In genomic region chr1:135766592-135767306, GRCm38 (mm10) we compare ENCODE assay signal across 8 mouse cellular contexts. TPM values are rescaled to one million over a fixed set of nuclear protein-coding genes. Genes with fewer than 3 reads are reported as not detected.
DNase-seq lines count a peak whose midpoint lies in the region; ATAC-seq and TF ChIP-seq lines count a peak whose summit lies in the region.

No protein-coding gene starts in this region.

- ATAC-seq in erythroblast, adult 5-6 weeks (replicated peaks; ENCODE audit: low FRiP score, poor library complexity, severe bottlenecking), result no peak
- peak; percentile 10; the same call in 1 of the 2 replicates for ATAC-seq in forebrain, embryonic 14.5 days
- no peak for ATAC-seq in liver, embryonic 15.5 days (ENCODE audit: insufficient read depth)

- no peaks in the 10 kb centered on the region for H3K9me3 ChIP-seq in erythroblast, embryonic 14.5 days (ENCODE audit: control insufficient read depth, low read length)
- H3K9me3 ChIP-seq in forebrain, embryonic 14.5 days (replicated peaks; ENCODE audit: control insufficient read depth, low read length), result no peaks in the 10 kb centered on the region
- no peaks in the 10 kb centered on the region for H3K9me3 ChIP-seq in liver, embryonic 15.5 days (replicated peaks)

- peak overlapping the region; percentile 97 for H3ac ChIP-seq in C2C12 (ENCODE audit: control insufficient read depth, insufficient read length, low read depth)

- H3K4me2 ChIP-seq in forebrain, embryonic 14.5 days (ENCODE audit: low read length), result peak overlapping the region; percentile 97
- peak overlapping the region; percentile 90 for H3K4me2 ChIP-seq in liver, embryonic 15.5 days

- 0 out of 2 replicates have a peak overlapping the region, but pooled peaks have one; percentile 60 for H3K27ac ChIP-seq in forebrain, embryonic 14.5 days (ENCODE audit: low read depth, low read length)
- 0 out of 2 replicates have a peak overlapping the region, but pooled peaks have one; percentile 19 for H3K27ac ChIP-seq in liver, embryonic 15.5 days (replicated peaks)

- no peaks in the 10 kb centered on the region; the same call in 1 of the 2 replicates for H3K27me3 ChIP-seq in erythroblast, embryonic 14.5 days (ENCODE audit: control insufficient read depth)
- no peaks in the 10 kb centered on the region for H3K27me3 ChIP-seq in C2C12 (ENCODE audit: control insufficient read depth, insufficient read depth, insufficient read length)
- no peaks in the 10 kb centered on the region for H3K27me3 ChIP-seq in forebrain, embryonic 14.5 days (replicated peaks; ENCODE audit: control insufficient read depth, insufficient read depth, low read length)
- H3K27me3 ChIP-seq in liver, embryonic 15.5 days, result peaks cover 56% of the 10 kb centered on the region

- H3K79me3 ChIP-seq in C2C12 (ENCODE audit: low read depth), result peaks cover 44% of the 10 kb centered on the region

- peaks cover 50% of the 10 kb centered on the region for H3K36me3 ChIP-seq in erythroblast, embryonic 14.5 days (ENCODE audit: control insufficient read depth)
- H3K36me3 ChIP-seq in C2C12 (ENCODE audit: control insufficient read depth, insufficient read depth), result peaks cover 40% of the 10 kb centered on the region
- no peaks in the 10 kb centered on the region for H3K36me3 ChIP-seq in forebrain, embryonic 14.5 days (ENCODE audit: control insufficient read depth, insufficient read depth, low read length)
- no peaks in the 10 kb centered on the region for H3K36me3 ChIP-seq in liver, embryonic 15.5 days (replicated peaks)

- no peak for TF ChIP-seq CTCF in C2C12 (IDR thresholded peaks at IDR 0.05; ENCODE audit: control insufficient read depth, insufficient read depth, insufficient read length)

- peak overlapping the region; percentile 97 for H3K4me3 ChIP-seq in erythroblast, embryonic 14.5 days (replicated peaks)
- peak overlapping the region; percentile 95 for H3K4me3 ChIP-seq in C2C12 (ENCODE audit: insufficient read depth, poor library complexity, severe bottlenecking)
- H3K4me3 ChIP-seq in forebrain, embryonic 14.5 days (ENCODE audit: low read depth, low read length), result peak overlapping the region; percentile 57
- H3K4me3 ChIP-seq in liver, embryonic 15.5 days (replicated peaks), result peak overlapping the region; percentile 60

- no peak for DNase-seq in forebrain, embryonic 14.5 days (ENCODE audit: low spot score)
- DNase-seq in urinary bladder, postnatal 14 days (ENCODE audit: low spot score), result no peak
- no peak for DNase-seq in left cerebral cortex, adult 9 months (ENCODE audit: low spot score in 2 of 2)
- no peak for DNase-seq in adrenal gland, adult (ENCODE audit: inconsistent age in 2 of 2, low spot score in 1 of 2)

- peaks cover 98% of the 10 kb centered on the region for H3K4me1 ChIP-seq in erythroblast, embryonic 14.5 days (ENCODE audit: control insufficient read depth)
- peaks cover 10% of the 10 kb centered on the region for H3K4me1 ChIP-seq in forebrain, embryonic 14.5 days (ENCODE audit: control insufficient read depth, insufficient read depth, low read length)
- peaks cover 20% of the 10 kb centered on the region for H3K4me1 ChIP-seq in liver, embryonic 15.5 days (replicated peaks)

- peaks cover 55% of the 10 kb centered on the region for H3K79me2 ChIP-seq in C2C12 (ENCODE audit: control insufficient read depth, insufficient read depth)

- peak overlapping the region; percentile 80 for H3K9ac ChIP-seq in forebrain, embryonic 14.5 days (ENCODE audit: low read length)
- H3K9ac ChIP-seq in liver, embryonic 15.5 days, result peak overlapping the region; percentile 46

- 31% methylated on average over 30 of the region's 30 CpGs for WGBS in forebrain, embryonic 14.5 days
- WGBS in liver, embryonic 15.5 days (ENCODE audit: insufficient replicate concordance), result 28% methylated on average over 30 of the region's 30 CpGs

TF ChIP-seq in C2C12, 6 proteins besides CTCF, POLR2A, EP300 and RAD21:
- TF ChIP-seq MAX (IDR thresholded peaks at IDR 0.05) (no peak), MYOG (IDR thresholded peaks at IDR 0.05; ENCODE audit: control insufficient read depth, extremely low read depth, insufficient read length) (no peak), USF1 (IDR thresholded peaks at IDR 0.05; ENCODE audit: low read depth) (no peak), MYOD1 (IDR thresholded peaks at IDR 0.05; ENCODE audit: control insufficient read depth, insufficient read length, low read depth) (no peak), FOSL1 (IDR thresholded peaks at IDR 0.05; ENCODE audit: insufficient read depth, low read length, poor library complexity, severe bottlenecking) (no peak), CEBPB (IDR thresholded peaks at IDR 0.05; ENCODE audit: low read depth) (no peak)

RNA-seq across cellular contexts. Expression of gene Phlda3, which starts 0.8 kb away (rescaled TPM):
- 11.2 and 11.3 TPM in 2 replicates for polyA plus RNA-seq in erythroblast, embryonic 14.5 days (2012)
- total RNA-seq in erythroblast, adult 5-6 weeks (2015; ENCODE audit: low replicate concordance), result not detected in 2 replicates
- total RNA-seq in erythroblast, adult 5-6 weeks (2017; ENCODE audit: low replicate concordance), result not detected in 2 replicates
- 318 TPM for polyA plus RNA-seq in C2C12 (2012; fragmentation: generic; extraction: Trizol)
- 16.4 and 17.4 TPM in 2 replicates for polyA plus RNA-seq in forebrain, embryonic 14.5 days (2014; fragmentation: Nextera tagmentation; extraction: Ambion mirVana)
- polyA plus RNA-seq in liver, embryonic 15.5 days (2015; fragmentation: Nextera tagmentation; extraction: Ambion mirVana), result 6.2 and 6.7 TPM in 2 replicates

RNA-seq across cellular contexts. Expression of gene Tnni1, which starts 12.5 kb away (rescaled TPM):
- polyA plus RNA-seq in erythroblast, embryonic 14.5 days (2012), result 0.07 TPM in 1 of 2 replicates, not detected in the other
- not detected in 2 replicates for total RNA-seq in erythroblast, adult 5-6 weeks (2015; ENCODE audit: low replicate concordance)
- total RNA-seq in erythroblast, adult 5-6 weeks (2017; ENCODE audit: low replicate concordance), result not detected in 2 replicates
- 44.6 TPM for polyA plus RNA-seq in C2C12 (2012; fragmentation: generic; extraction: Trizol)
- 0.39 TPM in 1 of 2 replicates, not detected in the other for polyA plus RNA-seq in forebrain, embryonic 14.5 days (2014; fragmentation: Nextera tagmentation; extraction: Ambion mirVana)
- polyA plus RNA-seq in liver, embryonic 15.5 days (2015; fragmentation: Nextera tagmentation; extraction: Ambion mirVana), result 15.5 and 23.2 TPM in 2 replicates

RNA-seq across cellular contexts. Expression of gene Csrp1, which starts 46.9 kb away (rescaled TPM):
- polyA plus RNA-seq in erythroblast, embryonic 14.5 days (2012), result 3.8 and 4.0 TPM in 2 replicates
- total RNA-seq in erythroblast, adult 5-6 weeks (2015; ENCODE audit: low replicate concordance), result 23.4 and 27.6 TPM in 2 replicates
- 21.5 and 23.1 TPM in 2 replicates for total RNA-seq in erythroblast, adult 5-6 weeks (2017; ENCODE audit: low replicate concordance)
- 427 TPM for polyA plus RNA-seq in C2C12 (2012; fragmentation: generic; extraction: Trizol)
- 22.3 and 24.9 TPM in 2 replicates for polyA plus RNA-seq in forebrain, embryonic 14.5 days (2014; fragmentation: Nextera tagmentation; extraction: Ambion mirVana)
- 32.7 and 33.8 TPM in 2 replicates for polyA plus RNA-seq in liver, embryonic 15.5 days (2015; fragmentation: Nextera tagmentation; extraction: Ambion mirVana)

RNA-seq across cellular contexts. Expression of gene Lad1, which starts 51.6 kb away (rescaled TPM):
- polyA plus RNA-seq in erythroblast, embryonic 14.5 days (2012), result 0.01 TPM in 1 of 2 replicates, not detected in the other
- not detected in 2 replicates for total RNA-seq in erythroblast, adult 5-6 weeks (2015; ENCODE audit: low replicate concordance)
- not detected in 2 replicates for total RNA-seq in erythroblast, adult 5-6 weeks (2017; ENCODE audit: low replicate concordance)
- 0.48 TPM for polyA plus RNA-seq in C2C12 (2012; fragmentation: generic; extraction: Trizol)
- polyA plus RNA-seq in forebrain, embryonic 14.5 days (2014; fragmentation: Nextera tagmentation; extraction: Ambion mirVana), result 0.19 and 0.24 TPM in 2 replicates
- polyA plus RNA-seq in liver, embryonic 15.5 days (2015; fragmentation: Nextera tagmentation; extraction: Ambion mirVana), result 0.30 and 0.56 TPM in 2 replicates

Comparison
In these comparisons a context has a peak if more than half of its experiments do, and no peak if none do; other contexts are left out.
1. RNA of gene Phlda3, which starts 0.8 kb away (polyA plus RNA-seq): 318 TPM in C2C12 (single experiment); 16.4 to 17.4 TPM in forebrain, embryonic 14.5 days, 11.2 to 11.3 TPM in erythroblast, embryonic 14.5 days and 6.2 to 6.7 TPM in liver, embryonic 15.5 days; every median in the first group is over 10 times any median in the second.
2. RNA of gene Tnni1, which starts 12.5 kb away (polyA plus RNA-seq): 44.6 TPM in C2C12 (single experiment) and 15.5 to 23.2 TPM in liver, embryonic 15.5 days; 0.39 TPM in forebrain, embryonic 14.5 days and 0.07 TPM in erythroblast, embryonic 14.5 days; every median in the first group is over 10 times any median in the second.
3. RNA of gene Csrp1, which starts 46.9 kb away (polyA plus RNA-seq): 427 TPM in C2C12 (single experiment); 32.7 to 33.8 TPM in liver, embryonic 15.5 days, 22.3 to 24.9 TPM in forebrain, embryonic 14.5 days and 3.8 to 4.0 TPM in erythroblast, embryonic 14.5 days; every median in the first group is over 10 times any median in the second.
4. Peak in every context shown above with its lines, with median percentiles within 50 percentile points of each other: H3K4me3 ChIP-seq.